Mouse (Mus musculus): ENCODE results near the gene Tex35. TPM values are rescaled to one million over a fixed set of nuclear protein-coding genes. Genes with fewer than 3 reads are reported as not detected.
A peak's percentile ranks its signal among the peaks of the same experiment; 100 is the strongest.

The Tex35 gene
- polyA plus RNA-seq, 1 experiment from 2014 or later: not detected

- Histone ChIP-seq H3K4me1 (ENCODE audit: control insufficient read depth, low read depth, low read length) (no peaks in the 10 kb centered on the region), H3K9me3 (replicated peaks; ENCODE audit: control insufficient read depth, low read length) (no peaks in the 10 kb centered on the region), H3K27ac (ENCODE audit: low read length) (no peak overlapping the region), H3K36me3 (ENCODE audit: control insufficient read depth, insufficient read depth) (no peaks in the 10 kb centered on the region), H3K4me3 (ENCODE audit: low read depth, low read length) (no peak overlapping the region), H3K27me3 (ENCODE audit: control insufficient read depth, insufficient read depth, low read depth, low read length) (no peaks in the 10 kb centered on the region), H3K4me2 (ENCODE audit: low read depth, low read length) (no peak overlapping the region), H3K9ac (ENCODE audit: low read depth, low read length) (no peak overlapping the region)
- ATAC-seq (ENCODE audit: low read depth): no peak
- 72% methylated on average over 5 of the region's 5 CpGs for WGBS (ENCODE audit: insufficient replicate concordance)
These were observed 46.0 kb downstream of the Tex35 start for GRCm38 (mm10) chr1:157062445-157062825.

DNA sequence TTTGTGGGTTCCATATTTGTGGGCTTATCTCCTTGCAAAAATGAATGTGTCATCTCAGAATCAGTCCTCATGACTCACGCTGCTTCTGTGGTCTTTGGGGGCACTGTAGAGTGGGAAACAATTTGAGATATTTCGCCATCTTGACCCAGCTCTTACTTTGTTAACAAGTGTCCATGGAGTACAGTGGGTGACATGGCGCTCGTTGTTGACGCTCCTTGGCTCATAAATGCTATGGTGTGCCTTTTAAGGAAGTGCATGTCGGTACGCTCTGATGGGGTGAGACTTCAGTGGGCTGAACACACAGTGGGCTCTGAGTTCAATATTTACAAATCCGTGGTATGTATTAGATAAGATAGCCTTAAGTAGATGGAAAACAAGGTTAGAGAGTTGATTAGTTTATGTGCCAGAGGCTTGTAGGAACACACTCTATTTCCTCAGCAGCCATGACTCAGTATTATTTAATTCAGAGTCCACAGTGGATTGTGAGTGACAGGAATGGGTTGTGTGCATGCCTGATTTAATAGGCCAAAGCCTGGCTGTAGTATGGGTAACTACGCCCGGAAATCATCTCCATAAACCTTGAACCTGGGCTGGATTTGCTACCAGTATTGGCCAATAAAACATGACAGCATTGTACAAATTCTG, 46.6 kb downstream of the Tex35 start:
- H3K27me3 ChIP-seq (ENCODE audit: control insufficient read depth, insufficient read depth, low read depth, low read length): no peaks in the 10 kb centered on the region
- H3K36me3 ChIP-seq (ENCODE audit: control insufficient read depth, insufficient read depth): no peaks in the 10 kb centered on the region
- no peak for ATAC-seq (ENCODE audit: low read depth)
- H3K9me3 ChIP-seq (replicated peaks; ENCODE audit: control insufficient read depth, low read length): no peaks in the 10 kb centered on the region
- H3K4me2 ChIP-seq (ENCODE audit: low read depth, low read length): no peak overlapping the region
- H3K9ac ChIP-seq (ENCODE audit: low read depth, low read length): no peak overlapping the region
- no peak overlapping the region for H3K4me3 ChIP-seq (ENCODE audit: low read depth, low read length)
- 67% methylated on average over 10 of the region's 10 CpGs for WGBS (ENCODE audit: insufficient replicate concordance)
- H3K27ac ChIP-seq (ENCODE audit: low read length): no peak overlapping the region
- no peaks in the 10 kb centered on the region; the same call in 1 of the 2 replicates for H3K4me1 ChIP-seq (ENCODE audit: control insufficient read depth, low read depth, low read length)

DNA sequence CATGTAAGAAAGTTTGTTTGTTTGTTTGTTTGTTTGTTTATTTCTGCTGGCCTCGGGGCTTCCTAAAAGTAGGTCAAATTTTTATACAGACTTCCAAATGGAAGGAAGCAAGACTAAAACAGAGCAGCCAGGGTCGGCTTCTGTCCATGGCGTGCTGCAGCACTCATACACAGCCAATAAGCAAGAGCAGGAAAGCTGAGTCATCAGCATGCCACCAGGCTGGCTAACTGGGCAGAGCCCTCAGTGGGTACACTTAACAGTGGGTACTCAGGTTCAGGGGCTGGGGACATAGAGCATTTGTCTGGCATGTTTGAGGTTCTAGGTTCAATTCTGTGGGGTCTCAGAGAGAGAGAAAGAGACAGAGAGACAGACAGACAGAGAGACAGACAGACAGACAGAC, 47.3 kb downstream of the Tex35 start:
- H3K27ac ChIP-seq (ENCODE audit: low read length): no peak overlapping the region
- 56% methylated on average over 3 of the region's 3 CpGs for WGBS (ENCODE audit: insufficient replicate concordance)
- H3K36me3 ChIP-seq (ENCODE audit: control insufficient read depth, insufficient read depth): no peaks in the 10 kb centered on the region
- no peak overlapping the region for H3K4me2 ChIP-seq (ENCODE audit: low read depth, low read length)
- no peak overlapping the region for H3K4me3 ChIP-seq (ENCODE audit: low read depth, low read length)
- H3K9me3 ChIP-seq (replicated peaks; ENCODE audit: control insufficient read depth, low read length): no peaks in the 10 kb centered on the region
- ATAC-seq (ENCODE audit: low read depth): no peak
- H3K27me3 ChIP-seq (ENCODE audit: control insufficient read depth, insufficient read depth, low read depth, low read length): no peaks in the 10 kb centered on the region
- no peaks in the 10 kb centered on the region; the same call in 1 of the 2 replicates for H3K4me1 ChIP-seq (ENCODE audit: control insufficient read depth, low read depth, low read length)
- H3K9ac ChIP-seq (ENCODE audit: low read depth, low read length): no peak overlapping the region

DNA sequence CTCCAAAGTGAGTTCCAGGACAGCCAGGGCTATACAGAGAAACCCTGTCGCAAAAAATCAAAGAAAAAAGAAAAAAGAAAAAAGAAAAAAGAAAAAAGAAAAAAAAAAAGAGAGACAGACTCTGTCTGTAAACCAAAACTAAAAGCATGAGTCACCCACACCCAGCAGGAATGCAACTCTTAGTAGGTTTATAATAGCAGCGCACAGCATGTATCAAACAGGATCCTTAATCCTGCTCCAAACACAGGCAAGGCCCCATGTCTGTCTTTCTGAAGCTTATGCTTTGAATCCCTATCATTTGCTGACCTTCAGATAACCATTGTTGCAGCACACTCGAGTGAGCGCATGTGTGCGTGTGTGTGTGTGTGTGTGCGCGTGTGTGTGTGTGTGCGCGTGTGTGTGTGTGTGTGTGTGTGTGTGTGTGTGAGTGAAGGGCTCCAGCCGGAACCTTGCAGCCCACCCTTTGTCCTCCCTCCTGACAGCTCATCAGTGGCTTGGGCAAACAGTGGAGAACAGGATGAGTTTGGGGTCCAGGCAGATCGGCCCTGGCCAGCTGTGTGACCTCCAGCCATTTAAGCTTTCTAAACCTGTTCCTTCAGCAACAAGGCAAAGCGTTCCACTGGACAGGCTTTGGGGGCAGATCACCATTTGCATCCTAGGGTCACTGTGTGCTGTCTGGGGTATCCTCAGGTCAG, 47.9 kb downstream of the Tex35 start:
- Histone ChIP-seq H3K27me3 (ENCODE audit: control insufficient read depth, insufficient read depth, low read depth, low read length) (no peaks in the 10 kb centered on the region), H3K4me1 (ENCODE audit: control insufficient read depth, low read depth, low read length) (peaks cover 1% of the 10 kb centered on the region; the same call in 1 of the 2 replicates), H3K36me3 (ENCODE audit: control insufficient read depth, insufficient read depth) (no peaks in the 10 kb centered on the region), H3K27ac (ENCODE audit: low read length) (no peak overlapping the region), H3K9me3 (replicated peaks; ENCODE audit: control insufficient read depth, low read length) (no peaks in the 10 kb centered on the region), H3K4me2 (ENCODE audit: low read depth, low read length) (no peak overlapping the region), H3K4me3 (ENCODE audit: low read depth, low read length) (no peak overlapping the region), H3K9ac (ENCODE audit: low read depth, low read length) (no peak overlapping the region)
- ATAC-seq (ENCODE audit: low read depth): no peak
- WGBS (ENCODE audit: insufficient replicate concordance): 70% methylated on average over 12 of the region's 12 CpGs

DNA sequence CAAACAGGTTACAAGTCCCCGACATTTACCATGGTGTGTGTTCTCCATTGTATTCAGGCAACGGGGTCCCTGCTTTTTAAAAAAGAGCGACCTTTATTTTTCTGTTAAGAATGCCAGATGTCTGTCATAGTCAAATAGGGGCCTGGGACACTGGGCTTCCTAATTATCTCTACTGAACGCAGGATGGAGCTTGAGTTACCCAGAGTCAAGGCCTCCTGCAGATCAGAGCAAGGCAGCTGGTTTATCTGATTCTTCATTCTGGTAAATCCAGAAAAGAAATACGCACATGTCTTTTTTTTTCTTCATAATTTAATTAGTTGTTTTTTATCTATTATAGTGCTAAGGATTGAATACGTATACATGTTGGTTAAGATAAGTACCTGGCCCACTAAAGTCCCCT, 52.6 kb downstream of the Tex35 start:
- Histone ChIP-seq H3K9me3 (replicated peaks; ENCODE audit: control insufficient read depth, low read length) (no peaks in the 10 kb centered on the region), H3K27me3 (ENCODE audit: control insufficient read depth, insufficient read depth, low read depth, low read length) (no peaks in the 10 kb centered on the region), H3K9ac (ENCODE audit: low read depth, low read length) (no peak overlapping the region), H3K27ac (ENCODE audit: low read length) (peak overlapping the region; percentile 52; the same call in 1 of the 2 replicates), H3K4me1 (ENCODE audit: control insufficient read depth, low read depth, low read length) (peaks cover 15% of the 10 kb centered on the region), H3K36me3 (ENCODE audit: control insufficient read depth, insufficient read depth) (no peaks in the 10 kb centered on the region), H3K4me2 (ENCODE audit: low read depth, low read length) (no peak overlapping the region), H3K4me3 (ENCODE audit: low read depth, low read length) (no peak overlapping the region)
- 31% methylated on average over 6 of the region's 6 CpGs for WGBS (ENCODE audit: insufficient replicate concordance)
- peak; percentile 66; the same call in 1 of the 2 replicates for ATAC-seq (ENCODE audit: low read depth)

- Histone ChIP-seq H3K36me3 (ENCODE audit: control insufficient read depth, insufficient read depth) (no peaks in the 10 kb centered on the region), H3K4me1 (ENCODE audit: control insufficient read depth, low read depth, low read length) (peaks cover 15% of the 10 kb centered on the region), H3K27ac (ENCODE audit: low read length) (peak overlapping the region; percentile 52; the same call in 1 of the 2 replicates), H3K9ac (ENCODE audit: low read depth, low read length) (no peak overlapping the region), H3K9me3 (replicated peaks; ENCODE audit: control insufficient read depth, low read length) (no peaks in the 10 kb centered on the region), H3K4me2 (ENCODE audit: low read depth, low read length) (peak overlapping the region; percentile 30), H3K27me3 (ENCODE audit: control insufficient read depth, insufficient read depth, low read depth, low read length) (no peaks in the 10 kb centered on the region), H3K4me3 (ENCODE audit: low read depth, low read length) (no peak overlapping the region)
- ATAC-seq (ENCODE audit: low read depth): peak; percentile 91
- 31% methylated on average over 11 of the region's 11 CpGs for WGBS (ENCODE audit: insufficient replicate concordance)
These were observed 53.1 kb downstream of the Tex35 start for GRCm38 (mm10) chr1:157055288-157055831.

DNA sequence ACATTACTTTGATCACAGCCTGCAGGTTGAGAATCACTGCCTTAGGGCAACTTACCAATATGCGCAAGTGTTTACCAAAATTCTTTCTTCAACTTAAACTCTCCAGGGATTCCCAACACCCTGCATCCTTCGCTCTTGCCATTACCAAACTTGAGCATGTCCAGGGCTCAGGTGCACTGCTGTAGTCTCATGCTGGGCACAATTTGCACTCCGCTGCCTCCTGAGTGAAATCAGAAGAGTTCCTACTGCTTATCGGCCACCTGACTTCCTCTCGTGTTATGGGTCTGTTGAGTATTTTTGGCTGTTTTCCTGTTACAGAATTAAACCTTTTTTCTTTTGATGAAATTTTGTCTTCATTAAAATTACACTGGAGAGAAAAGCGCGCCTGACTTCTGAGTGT, 53.8 kb downstream of the Tex35 start:
- Histone ChIP-seq H3K27me3 (ENCODE audit: control insufficient read depth, insufficient read depth, low read depth, low read length) (no peaks in the 10 kb centered on the region), H3K27ac (ENCODE audit: low read length) (no peak overlapping the region; the same call in 1 of the 2 replicates), H3K4me3 (ENCODE audit: low read depth, low read length) (no peak overlapping the region), H3K4me1 (ENCODE audit: control insufficient read depth, low read depth, low read length) (peaks cover 15% of the 10 kb centered on the region), H3K36me3 (ENCODE audit: control insufficient read depth, insufficient read depth) (no peaks in the 10 kb centered on the region), H3K9me3 (replicated peaks; ENCODE audit: control insufficient read depth, low read length) (no peaks in the 10 kb centered on the region), H3K4me2 (ENCODE audit: low read depth, low read length) (peak overlapping the region; percentile 30), H3K9ac (ENCODE audit: low read depth, low read length) (no peak overlapping the region)
- WGBS (ENCODE audit: insufficient replicate concordance): 56% methylated on average over 7 of the region's 7 CpGs
- no peak for ATAC-seq (ENCODE audit: low read depth)

DNA sequence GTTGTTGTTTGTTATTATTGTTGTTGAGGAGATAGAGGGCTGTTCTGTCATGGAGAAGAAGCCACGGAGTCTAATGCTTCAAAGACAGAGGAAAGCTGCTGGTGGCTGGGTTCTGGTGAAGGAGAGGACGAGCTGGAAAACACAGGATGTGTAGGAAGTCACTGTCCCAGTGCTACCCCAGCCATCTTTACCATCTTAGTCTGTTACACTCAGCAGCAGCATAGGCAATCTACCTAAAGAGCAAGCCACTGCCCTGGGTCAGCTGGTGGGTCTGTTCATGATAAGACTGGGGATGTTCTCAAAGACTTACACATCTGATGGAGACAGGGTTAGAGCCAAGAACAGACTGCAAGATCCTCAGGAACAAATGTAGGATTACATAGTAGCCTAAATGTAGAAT, 58.6 kb downstream of the Tex35 start:
- Histone ChIP-seq H3K27ac (ENCODE audit: low read length) (no peak overlapping the region), H3K36me3 (ENCODE audit: control insufficient read depth, insufficient read depth) (no peaks in the 10 kb centered on the region), H3K4me1 (ENCODE audit: control insufficient read depth, low read depth, low read length) (peaks cover 7% of the 10 kb centered on the region), H3K9me3 (replicated peaks; ENCODE audit: control insufficient read depth, low read length) (no peaks in the 10 kb centered on the region), H3K4me2 (ENCODE audit: low read depth, low read length) (no peak overlapping the region), H3K9ac (ENCODE audit: low read depth, low read length) (no peak overlapping the region), H3K27me3 (ENCODE audit: control insufficient read depth, insufficient read depth, low read depth, low read length) (no peaks in the 10 kb centered on the region), H3K4me3 (ENCODE audit: low read depth, low read length) (no peak overlapping the region)
- WGBS (ENCODE audit: insufficient replicate concordance): 49% methylated on average over 2 of the region's 2 CpGs
- ATAC-seq (ENCODE audit: low read depth): no peak

Data from liver, embryonic 16.5 days (tissue).